Mouse (Mus musculus): Measurements from ENCODE around the gene Btg1-ps1.
"Not testable (repeated sequence)": the region's sequence is repeated elsewhere in the genome, so short reads cannot be mapped to it uniquely, and the experiment has no call there.

Gene Btg1-ps1

DNA sequence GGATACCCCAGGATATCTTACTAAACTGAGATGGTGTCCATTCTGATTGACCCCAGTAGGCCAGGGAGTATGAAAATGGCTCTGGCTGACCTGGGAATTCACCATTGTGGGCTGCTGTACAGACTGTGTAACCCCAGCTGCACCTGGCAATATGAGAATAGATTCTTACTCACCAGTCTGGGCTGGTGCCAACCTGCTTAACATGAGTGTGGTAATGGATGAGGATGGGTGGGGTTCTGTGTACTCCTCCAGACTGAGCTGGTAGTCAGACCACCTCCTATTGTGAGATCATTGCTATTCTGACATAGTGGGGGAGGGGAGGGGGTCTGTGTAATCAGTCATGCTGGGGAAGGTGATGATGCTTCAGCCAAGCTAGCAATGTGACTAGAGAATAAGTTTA, at the start of gene Btg1-ps1:
Btg1-ps1 (minus strand) TSS at position 219 of the 400 bp plus-strand sequence.
- not testable (repeated sequence) for DNase-seq (ENCODE audit: low spot score in 2 of 2)

- no peak for DNase-seq (ENCODE audit: low spot score in 2 of 2)
Observed at GRCm38 (mm10) chrX:38066175-38066574, 47.6 kb upstream of the Btg1-ps1 start, which contains the start of gene Rhox10. Rhox10 (plus strand) TSS chrX:38066475.

DNA sequence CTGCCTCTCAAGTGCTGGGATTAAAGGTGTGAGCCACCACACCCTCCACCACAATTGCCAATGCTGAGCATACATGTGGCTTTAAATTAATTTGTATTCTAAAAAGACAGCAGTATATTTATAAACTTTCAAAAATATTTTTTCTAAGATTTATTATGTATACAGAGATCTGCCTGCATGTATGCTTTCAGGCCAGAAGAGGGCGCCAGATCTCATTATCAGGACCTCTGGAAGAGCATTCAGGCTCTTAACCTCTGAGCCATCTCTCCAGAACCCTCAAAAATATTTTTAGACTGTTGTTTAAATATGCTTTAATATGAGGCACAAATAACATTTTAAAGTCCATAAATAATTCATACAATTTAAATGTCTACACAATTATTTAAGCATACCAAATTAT, 42.9 kb upstream of the Btg1-ps1 start:
- no peak for DNase-seq (ENCODE audit: low spot score in 2 of 2)

DNA sequence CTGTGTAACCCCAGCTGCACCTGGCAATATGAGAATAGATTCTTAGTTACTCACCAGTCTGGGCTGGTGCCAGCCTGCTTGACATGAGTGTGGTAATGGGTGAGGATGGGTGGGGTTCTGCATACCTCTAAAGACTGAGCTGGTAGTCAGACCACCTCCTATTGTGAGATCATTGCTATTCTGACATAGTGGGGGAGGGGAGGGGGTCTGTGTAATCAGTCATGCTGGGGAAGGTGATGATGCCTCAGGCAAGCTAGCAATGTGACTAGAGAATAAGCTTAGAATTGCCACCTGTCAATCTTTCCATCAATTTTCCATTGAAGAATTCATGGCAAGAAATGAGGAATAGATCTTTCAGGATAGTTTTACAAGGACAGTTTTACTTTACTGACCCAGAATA, 24.4 kb upstream of the Btg1-ps1 start, which contains the start of gene Btg1-ps2:
Btg1-ps2 (minus strand) TSS at position 101 of the 400 bp plus-strand sequence.
- DNase-seq (ENCODE audit: low spot score in 2 of 2), result not testable (repeated sequence)

- DNase-seq (ENCODE audit: low spot score in 2 of 2), result no peak
Observed at GRCm38 (mm10) chrX:38039666-38040065, 21.1 kb upstream of the Btg1-ps1 start.

GRCm38 (mm10) chrX:38033841-38034240, 15.2 kb upstream of the Btg1-ps1 start:
- DNase-seq (ENCODE audit: low spot score in 2 of 2), result no peak

DNA sequence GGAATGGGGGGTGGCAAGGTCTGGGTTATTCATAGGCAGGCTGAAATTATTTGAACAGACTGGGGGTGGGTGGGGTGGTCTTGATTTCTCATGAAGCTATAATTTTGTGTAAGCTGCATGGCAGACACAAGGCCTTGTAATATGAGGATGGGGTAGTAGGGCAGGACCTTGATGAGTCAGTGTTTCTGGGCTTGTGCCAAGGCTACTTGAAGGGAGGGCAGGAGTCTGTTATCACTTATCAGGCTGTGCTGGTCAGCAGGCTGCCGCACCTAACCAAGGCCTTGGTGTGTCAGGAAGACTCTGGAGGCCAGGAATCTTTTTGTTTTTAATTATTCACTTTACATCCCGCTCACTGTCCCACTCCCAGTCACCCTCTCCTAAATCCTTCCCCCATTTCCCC, 9.9 kb downstream of the Btg1-ps1 start:
- DNase-seq (ENCODE audit: low spot score in 2 of 2), result no peak

All from cerebellum, postnatal 4 days (tissue).